Mouse (Mus musculus) embryo, embryonic 11 days (tissue): ENCODE data around the gene Ppp2r5e.

Experiments used
- DNase-seq: peaks from one replicate; pipeline ENCODE4 v3.0.0-alpha.2; 2015

Ppp2r5e gene

DNA sequence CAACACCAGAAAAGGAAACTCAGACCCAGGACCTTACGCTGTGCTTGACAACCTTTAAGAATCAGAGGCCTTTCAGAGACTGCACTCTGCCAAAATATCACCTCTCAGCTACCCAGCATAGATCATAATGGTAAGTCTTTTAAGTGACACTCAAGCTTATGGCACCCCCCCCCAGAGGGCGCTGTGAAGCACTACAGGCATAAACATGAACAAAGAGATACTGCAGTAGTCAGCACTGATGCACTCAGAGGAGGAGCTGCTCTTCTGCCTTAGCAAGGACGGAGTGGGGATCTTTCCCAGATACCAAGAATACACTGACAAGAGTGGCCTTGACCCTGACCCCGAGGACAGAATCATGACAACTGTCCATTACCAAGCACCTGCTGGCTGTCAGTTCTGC, 23.8 kb downstream of the Ppp2r5e start:
- DNase-seq = peak; percentile 24

DNA sequence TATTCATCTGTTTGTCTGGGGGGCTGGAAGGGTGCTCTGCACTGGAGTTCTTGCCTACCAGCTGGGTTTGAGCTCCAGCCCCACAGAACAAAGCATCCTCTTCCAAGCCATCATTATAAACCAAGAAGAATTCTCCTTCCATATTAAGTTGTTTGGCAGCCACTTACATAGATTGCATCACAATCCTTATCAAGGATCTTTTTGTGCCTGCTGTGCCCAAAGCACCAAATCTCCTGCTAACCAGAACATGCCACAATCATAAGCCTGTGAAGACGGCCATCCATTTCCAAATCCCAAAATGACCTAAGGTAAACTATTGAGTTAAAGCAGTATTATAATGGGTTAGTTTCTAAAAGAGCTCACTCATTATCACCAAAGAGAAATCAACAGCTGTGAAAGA, 25.9 kb downstream of the Ppp2r5e start:
- no peak for DNase-seq

DNA sequence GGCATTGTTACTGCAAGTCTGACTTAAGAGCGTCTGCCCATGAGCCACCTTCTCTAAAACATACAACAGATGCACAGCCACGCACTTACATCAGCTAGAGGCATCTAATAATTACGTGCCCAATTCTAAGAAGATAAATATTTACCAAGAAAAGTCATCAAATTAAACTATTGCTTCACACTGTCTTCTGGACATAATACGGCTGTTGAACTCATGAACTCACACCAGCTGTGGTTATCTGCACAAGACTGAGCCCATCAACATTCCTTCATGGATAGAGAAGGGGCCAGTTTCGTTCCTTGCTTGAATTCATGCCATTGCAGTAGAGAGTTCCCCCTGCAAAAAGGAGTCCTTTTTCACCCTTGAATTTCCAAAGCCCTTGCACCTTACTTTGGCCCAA, 28.3 kb downstream of the Ppp2r5e start:
- no peak for DNase-seq

DNA sequence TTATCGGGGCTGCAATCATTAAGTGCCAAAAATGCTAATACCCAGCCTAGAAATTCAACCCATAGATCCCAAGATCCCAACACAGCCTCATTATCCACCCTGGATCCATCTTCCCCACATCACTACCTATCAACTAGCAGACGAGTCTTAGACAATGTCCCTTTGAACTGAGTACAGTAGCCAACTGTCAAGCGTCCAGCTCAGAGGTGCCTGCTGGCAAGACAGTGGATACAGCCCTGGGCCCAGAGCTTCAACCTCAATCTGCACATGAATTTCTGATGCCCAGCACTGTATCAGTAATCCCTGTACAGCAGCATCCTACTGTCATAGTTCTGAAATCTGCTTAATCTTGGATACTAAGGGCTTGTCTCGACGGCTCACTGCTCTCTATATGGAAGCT, 30.3 kb downstream of the Ppp2r5e start:
- DNase-seq = no peak

DNA sequence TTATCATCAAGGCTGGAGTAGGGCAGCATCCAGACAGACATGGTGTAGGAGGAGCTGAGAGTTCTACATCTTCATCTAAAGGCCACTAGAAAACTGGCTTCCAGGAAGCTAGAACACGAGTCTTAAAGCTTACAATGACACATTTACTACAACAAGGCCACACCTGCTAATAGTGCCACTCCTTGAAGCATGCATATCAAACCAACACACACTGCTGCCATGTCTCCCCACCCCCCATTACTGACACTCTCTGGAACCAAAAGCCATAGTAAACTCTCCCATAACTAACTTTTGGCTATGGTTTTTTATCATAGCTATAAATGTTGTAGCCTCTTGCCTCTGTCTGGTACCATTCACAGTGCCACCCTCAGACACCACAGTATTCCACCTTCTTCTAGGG, 31.5 kb downstream of the Ppp2r5e start:
- DNase-seq = no peak

DNA sequence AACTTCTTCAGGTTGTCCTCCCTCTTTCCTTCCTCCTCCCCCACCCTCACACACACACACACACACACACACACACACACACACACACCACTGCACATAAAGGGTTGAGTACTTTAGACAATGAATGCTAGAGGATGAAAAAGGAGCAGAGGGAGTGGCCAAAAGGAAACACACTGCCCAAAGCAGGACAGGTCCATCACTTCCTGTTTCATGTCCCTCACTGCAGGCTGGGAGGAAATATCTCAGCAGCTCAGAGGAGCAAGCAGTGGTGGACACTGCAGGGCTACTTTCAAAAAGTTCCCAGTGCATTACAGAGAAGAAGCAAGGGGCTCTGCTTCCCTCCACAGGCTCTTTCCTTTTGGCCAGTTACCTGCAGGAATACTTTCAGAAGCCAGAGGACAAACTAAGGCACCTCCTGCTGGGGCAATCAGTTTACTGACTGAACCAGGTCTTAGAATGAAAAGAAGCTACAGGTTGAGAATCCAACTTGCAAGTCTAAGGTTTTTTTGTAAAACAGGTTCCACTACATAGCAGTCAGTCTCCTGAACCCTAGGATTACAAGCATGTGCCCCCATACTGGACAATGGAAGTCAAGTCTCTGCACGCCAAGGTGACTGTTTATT, 32.9 kb downstream of the Ppp2r5e start:
- DNase-seq = no peak

DNA sequence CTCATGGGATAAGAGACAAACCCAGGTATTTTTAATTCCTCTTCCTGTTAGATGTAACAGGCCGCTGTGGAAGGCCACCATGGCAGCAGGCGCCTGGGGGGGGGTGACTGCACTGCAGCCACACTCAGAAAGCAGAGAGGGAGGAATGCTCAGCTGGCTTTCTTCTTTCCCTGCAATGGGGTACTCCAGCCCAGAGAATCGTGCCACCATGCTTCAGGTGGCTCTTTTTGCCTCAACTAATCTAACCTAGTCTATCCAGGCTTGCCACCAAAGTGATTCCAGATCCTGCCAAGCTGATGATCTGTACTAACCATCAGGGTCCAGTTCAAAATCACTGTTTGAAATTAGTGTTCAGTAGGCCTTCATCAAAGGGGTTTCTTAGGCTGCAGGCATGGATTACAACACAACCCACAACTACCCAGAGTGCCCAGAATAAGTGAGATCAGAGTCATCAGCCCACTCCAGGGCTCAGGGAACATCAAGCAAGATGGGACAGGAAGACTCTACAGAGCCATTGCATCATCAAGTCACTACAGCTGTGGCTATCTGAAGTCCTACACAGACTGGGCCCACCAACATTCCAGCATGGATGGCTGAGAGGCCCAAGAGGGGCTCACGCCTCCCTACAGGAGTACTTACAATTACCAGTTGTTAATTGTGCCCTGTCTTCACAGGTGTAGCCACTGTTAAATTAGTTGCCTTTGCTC, 35.2 kb downstream of the Ppp2r5e start:
- no peak for DNase-seq

DNA sequence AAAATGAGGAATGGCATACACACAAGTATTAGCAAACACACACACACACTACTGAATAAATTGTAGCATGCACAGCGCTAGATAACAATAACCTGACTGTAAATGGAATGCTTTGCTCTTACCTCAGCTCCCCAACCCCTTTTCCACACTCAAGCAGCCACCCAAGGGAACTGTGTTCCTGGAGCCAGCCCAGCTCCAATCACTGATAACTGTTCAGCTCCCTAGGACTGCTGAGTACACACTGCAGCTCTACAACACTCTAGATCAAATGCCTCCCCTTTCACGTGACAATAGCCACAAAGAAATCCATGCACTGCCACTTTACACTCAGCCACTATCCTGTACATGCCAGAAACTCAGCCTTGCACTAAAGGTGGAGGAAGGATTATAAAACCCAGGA, 36.8 kb downstream of the Ppp2r5e start:
- DNase-seq = no peak

DNA sequence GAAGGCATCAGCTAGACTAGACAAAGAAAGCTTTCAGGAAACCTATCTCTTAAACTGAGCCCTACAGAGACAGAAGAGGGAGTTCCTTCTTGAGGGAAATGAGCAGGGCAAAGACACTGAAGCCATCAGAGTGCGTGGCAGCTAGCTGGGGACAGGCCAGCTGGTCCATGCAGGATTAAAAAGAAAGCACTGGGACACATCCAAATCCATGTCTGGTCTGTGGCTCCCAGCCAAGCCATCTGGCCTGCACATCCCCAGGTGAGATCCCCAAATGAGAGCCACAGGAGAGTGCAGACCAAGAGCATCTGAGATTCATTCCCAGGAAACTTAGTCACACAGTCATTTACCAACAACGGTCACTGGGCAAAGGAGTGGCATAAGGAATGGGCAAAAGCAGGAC, 38.2 kb downstream of the Ppp2r5e start:
- DNase-seq = no peak

DNA sequence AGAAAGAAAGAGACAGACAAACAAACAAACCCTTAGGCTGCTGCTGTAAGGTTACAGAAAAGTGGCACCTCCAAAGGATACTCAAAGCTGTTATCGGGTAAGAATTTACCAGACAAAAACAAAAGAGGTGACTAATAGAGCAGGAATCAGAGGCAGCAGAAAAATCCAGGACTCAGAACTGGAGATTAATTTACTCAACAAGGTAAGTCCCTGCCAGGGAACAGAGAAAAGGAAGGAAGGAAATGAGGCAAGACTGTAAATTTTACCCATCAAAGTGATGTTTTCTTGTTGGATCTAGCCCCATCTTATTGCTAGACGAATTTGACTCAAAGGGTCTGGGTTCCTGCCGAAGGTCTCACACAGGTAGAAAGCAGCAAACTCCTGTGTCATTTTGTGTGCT, 41.0 kb downstream of the Ppp2r5e start:
- no peak for DNase-seq

DNA sequence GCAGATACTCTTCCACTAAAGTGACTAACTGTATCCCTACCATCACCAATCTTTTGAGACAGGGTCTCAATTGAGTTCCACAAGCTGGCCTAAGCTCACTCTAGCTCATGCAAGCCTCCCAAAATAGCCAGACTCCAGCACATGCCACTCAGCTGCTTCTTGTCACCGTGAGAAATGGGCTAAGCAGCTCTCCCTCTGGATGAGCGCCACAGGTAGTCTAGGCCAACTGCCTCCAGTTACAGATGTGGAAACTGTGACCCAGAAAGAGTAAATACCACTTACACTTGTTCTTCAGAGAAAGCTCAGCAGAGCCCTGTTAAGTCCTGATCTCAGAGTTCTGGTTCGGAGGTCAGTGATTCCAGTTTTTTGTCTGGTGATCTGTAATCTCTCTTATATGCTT, 43.7 kb downstream of the Ppp2r5e start:
- DNase-seq = no peak

DNA sequence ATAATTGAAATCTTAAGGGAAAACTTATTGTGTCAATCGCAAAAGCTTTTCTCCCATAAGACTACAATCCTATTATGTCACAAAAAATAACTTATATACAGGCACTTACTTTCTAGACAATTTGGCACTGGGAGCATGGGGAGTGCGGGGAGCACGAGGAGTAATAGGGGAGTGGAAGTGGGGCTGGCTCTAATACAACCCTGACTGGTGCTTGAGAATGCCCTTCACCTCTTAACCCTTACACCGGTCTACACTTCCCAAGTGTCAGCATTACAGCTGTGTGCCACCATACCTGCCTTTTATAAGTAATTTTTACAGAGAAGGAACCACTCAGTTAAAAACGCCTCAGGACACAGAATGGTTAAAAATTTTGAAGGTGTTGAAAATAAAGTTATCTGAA, 44.4 kb downstream of the Ppp2r5e start:
- DNase-seq = no peak

DNA sequence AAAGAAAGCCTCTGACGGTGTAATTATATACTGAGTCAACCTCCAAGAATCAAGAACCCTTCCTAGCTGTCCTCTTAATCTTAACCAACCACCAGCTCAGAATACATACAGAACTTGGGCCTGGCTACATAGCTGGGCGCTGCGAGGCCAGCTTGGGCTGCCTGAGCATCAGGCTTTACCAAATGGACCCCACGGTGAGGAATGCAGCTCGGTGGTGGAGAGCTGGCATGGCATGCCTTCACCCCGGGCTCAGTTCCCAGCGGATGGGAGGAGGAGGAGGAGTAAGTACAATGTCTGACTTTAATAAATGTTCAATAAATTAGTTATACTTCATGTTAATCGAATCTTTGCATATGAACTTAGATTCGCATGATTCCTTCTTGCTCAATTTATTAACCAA, 47.0 kb downstream of the Ppp2r5e start:
- no peak for DNase-seq

DNA sequence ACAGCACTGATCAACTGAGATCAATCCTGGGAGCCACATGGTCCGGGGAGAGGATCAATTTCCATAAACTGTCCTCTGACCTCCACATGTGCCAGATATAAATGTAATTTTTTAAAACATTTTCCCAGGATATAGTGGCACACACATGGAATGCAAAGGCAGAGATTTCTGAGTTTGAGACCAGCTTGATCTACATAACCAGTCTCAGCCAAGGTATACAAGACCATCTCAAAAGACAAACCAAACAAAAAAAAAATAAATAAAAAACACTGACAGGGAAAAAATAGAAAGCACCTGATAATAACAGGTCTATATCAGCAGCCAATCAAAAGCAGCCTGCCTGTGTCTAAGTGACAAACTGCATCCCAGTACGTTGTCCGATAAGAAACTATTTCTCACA, 48.9 kb downstream of the Ppp2r5e start:
- DNase-seq = no peak

DNA sequence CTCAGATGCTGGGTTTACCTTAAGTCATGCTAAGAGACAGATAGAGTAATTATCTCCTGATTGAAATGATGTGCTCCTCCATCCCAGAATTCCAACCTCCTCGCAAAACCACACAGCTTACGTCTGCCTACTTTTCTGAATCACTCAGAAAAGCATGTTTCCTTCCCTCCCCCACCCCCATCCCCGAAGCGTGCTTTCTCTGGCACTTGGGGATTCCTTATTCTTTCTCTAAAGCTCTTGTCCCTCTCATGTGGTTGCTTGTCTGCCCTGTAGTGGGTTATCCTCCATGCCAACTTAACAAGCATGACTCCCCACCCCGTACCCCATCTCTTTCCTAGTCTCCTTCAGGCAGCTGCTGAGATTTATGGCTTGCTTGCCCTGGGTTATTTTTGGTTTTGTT, 49.8 kb downstream of the Ppp2r5e start:
- DNase-seq = no peak

DNA sequence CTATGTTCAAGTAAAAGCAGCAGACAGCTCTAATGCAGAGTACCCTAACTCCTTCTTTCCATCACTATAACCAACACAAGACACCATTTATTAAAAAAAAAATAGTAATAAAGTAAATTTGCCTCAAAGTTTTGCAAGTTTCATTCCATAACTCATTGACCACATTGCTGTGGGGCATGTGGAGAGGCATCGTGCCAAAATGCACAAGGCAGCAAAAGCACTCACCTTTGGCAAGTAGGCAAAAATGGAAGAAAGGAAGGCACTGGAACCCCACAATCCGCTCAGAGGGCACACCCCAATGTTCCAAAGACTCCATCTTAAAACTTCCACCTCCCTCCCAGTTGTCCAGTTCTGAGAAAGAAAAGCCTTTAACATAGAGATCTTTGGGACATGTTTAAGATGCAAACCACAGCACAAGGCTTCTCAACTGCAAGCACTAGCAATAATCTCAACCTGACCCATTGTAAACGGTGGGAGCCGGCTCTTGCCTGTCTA, 50.6 kb downstream of the Ppp2r5e start:
- DNase-seq = no peak

DNA sequence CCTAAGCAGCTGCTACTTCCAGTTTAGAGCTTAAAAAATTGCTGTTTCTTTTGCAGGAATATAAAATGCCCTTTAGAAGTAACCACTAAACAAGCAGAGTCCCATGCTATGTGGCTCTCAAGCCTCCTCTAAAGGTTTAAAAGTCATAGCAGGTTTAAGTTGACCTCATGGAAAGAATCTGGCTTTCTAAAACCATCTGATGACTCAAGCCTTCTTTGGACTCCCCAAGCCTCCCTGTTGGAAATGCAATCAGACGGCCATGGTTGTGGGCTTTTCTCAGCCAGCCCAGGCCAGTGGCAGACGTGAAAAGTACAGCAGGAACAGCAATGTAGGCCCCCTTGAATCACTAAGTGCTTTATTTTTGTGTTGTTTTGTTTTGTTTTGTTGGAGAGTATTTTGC, 51.4 kb downstream of the Ppp2r5e start:
- no peak for DNase-seq

DNA sequence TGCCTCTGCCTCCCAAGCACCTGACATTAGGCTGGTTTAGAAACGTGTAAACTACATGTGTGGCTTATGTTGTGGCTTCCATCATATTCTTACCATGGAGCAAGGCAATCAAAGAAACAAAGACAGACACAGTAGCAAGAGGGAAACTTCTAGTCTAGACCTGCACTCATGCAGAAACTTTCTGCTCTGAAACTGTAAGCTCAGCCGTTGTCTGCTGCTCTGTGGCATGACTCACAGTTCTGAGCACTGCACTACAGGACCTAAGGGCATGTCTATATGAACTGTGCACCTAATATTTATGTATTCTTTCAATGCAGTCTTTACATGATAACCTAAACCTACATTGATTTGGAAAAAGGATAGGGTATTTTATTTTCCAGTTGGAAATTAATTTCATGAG, 51.8 kb downstream of the Ppp2r5e start:
- no peak for DNase-seq

DNA sequence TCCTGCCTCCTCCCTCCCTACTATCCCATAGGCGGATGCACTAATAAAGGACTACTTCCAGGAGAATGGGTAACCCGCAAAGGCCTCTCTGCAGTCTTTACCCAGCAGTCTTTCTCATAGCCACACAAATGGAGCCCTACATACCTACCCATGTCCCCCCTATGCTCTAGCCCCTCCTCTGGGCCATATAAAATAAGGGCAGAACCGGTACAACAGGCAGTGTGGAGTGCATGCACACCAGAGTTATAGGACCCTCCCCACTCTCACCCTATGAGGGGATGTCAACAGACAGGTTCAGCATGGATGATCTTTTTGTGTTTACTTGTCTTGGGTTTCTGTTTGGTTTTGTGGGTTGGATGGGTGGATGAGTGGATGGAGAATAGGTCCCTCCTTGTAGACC, 52.7 kb downstream of the Ppp2r5e start:
- no peak for DNase-seq

DNA sequence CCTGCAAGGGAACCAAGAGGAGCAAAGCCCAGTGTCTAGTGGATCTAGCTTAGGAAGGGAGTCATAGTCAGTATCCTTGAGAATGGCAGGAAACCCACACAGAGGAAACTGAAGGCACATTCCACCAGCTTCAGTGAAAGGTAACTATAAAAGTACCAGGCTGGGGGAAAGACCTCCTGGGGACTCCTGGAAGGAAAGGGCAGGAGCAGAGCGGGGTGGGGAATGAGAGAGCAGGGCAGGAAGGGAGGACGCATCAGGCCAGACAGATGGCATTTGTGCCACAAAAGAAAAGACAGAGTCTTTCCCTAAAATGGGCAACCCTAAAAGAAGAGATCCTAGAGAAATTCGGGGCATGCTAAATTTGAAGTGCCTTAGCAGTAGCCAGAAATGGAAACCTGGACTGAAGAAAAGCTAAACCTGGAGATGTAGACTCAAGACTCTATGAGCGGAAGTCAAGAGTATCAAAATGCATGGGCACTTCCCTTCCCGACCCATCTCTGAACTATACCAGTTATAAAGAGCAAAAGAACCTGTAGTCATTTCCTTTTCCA, 55.3 kb downstream of the Ppp2r5e start:
- DNase-seq = no peak

DNA sequence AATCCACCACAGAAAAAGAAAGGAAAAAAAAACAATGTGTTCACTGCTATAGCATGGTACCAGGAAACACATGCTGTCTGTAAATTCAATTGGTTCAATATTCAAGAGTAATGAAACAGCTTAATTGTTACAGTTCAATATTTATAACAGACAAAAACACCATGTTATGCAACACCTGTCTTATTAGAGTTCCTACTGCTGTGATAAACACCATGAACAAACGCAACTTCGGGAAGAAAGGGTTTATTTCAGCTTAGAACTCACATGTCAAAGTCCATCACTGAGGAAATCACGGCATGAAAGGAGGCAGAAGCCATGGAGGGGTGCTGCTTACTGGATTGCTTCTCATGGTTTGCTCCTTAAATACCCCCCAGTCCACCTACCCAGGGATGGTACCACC, 56.8 kb downstream of the Ppp2r5e start:
- DNase-seq = no peak

DNA sequence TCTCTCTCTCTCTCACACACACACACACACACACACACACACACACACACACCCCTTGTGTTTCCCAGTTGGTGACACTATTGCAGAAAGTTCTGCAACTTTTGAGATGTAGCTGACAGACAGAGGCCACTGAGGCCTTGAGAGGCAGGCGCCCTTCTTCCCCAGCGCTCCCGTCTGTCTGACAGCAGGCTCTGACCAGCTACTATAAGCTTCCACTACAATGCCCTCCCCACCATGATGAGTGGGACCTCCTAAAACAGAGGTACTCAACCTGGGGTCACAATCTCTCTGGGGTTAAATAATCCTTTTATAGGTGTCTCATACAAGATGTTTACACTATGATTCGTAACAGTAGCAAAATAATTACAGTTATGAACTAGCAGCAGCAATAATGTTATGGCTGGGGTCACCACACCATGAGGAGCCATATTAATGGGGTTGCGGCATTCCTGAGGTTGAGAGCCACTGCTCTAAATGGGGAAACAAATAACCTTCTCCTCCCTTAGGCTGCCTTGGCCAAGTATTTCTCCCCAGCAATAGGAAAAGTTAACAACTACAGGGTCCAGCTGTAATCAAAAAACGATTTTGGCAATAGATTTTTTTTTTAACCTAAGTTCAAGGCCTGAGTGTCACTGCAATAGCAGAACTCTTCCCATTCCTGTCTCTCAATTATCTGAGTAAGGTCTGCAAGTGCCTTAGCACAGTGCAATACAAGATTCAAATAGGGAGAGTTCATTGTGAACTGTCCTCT, 58.2 kb downstream of the Ppp2r5e start:
- DNase-seq = no peak

DNA sequence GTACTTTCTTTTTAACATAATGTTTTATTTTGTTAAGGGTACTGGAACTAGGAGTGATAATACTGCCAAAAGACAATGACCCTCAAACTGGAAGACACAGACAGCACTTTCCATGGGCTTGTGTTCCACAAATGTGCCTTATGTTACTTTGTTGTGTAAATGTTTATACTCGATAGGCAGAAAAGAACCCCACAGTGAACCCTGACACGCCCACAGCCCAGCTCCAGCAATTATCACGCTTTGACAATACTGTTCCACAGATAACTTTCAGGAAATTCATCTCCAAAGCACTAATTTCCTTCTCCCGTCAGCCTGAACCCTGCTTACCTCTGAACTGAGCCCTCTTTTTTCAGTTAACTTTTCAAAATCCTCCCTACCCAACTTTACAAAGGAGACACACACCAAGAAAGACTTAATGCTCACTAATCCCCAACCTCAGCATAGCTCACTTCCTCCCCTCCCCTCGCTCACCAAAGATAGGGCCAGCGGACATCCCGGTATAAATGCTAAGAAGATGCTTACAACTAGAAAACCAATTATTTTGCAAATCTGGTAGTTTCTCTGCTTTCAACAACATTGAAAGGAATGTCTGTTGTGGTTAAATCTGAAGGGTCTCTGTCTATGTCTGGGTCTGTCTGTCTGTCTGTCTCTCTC, 58.9 kb downstream of the Ppp2r5e start:
- no peak for DNase-seq
